ENCODE assay signal across 19 mouse cellular contexts in the genomic region with DNA sequence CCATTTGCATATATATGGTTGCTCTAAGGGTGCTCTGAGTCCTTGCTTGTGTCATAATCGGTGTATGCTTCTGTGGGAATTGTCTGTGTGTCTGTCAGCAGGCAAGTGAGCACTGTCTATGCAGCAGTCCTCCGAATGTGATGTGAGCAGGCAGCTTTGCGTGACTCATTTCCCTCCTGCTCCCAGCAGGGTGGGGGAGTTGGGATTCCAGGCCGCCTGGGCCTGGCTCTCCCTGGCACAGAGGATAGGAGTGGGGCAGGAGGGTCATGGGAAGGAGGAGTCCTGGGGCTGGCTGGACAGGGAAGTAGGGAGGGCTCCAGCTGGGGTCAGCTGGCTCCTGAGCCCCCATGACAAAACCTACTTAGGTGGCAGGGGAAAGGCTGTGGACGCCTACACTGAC. TPM values are rescaled to one million over a fixed set of nuclear protein-coding genes. Genes with fewer than 3 reads are reported as not detected.
DNase-seq lines count a peak whose midpoint lies in the region; ATAC-seq and TF ChIP-seq lines count a peak whose summit lies in the region.
"Had no signal": no experiment of that assay in that cellular context is flagged by ENCODE, and none has a peak within 500 bp of the region (broad histone marks: within the 10 kb centered on the region; RNA-seq: fewer than 3 reads in every experiment).

No protein-coding gene starts in this region.

- ATAC-seq in kidney, embryonic 15.5 days (replicated peaks; ENCODE audit: low FRiP score), result peak; percentile 57
- ATAC-seq in liver, embryonic 11.5 days (replicated peaks; ENCODE audit: low FRiP score), result no peak
- ATAC-seq in liver, postnatal 0 days, result no peak
- ATAC-seq: forebrain, postnatal 0 days; intestine, postnatal 0 days had no signal

- H3K4me3 ChIP-seq in kidney, embryonic 15.5 days (replicated peaks), result no peak overlapping the region
- H3K4me3 ChIP-seq in kidney, adult 2 months (ENCODE audit: insufficient read depth, low read depth, low read length), result no peak overlapping the region
- H3K4me3 ChIP-seq in liver, embryonic 11.5 days (ENCODE audit: low read depth, low read length), result no peak overlapping the region
- no peak overlapping the region for H3K4me3 ChIP-seq in liver, postnatal 0 days (ENCODE audit: low read depth, low read length)
- H3K4me3 ChIP-seq: embryonic facial prominence, embryonic 12.5 days; hindbrain, embryonic 15.5 days had no signal

- DNase-seq in kidney, adult 2 months, result no peak
- no peak for DNase-seq in liver, embryonic 11.5 days (ENCODE audit: low spot score)
- DNase-seq in liver, postnatal 0 days, result no peak
- DNase-seq in MN1 (ENCODE audit: low spot score), result peak; percentile 86
- DNase-seq in brain, adult 2 months (ENCODE audit: low read depth, low spot score), result peak; percentile 74
- no peak for DNase-seq in retina, embryonic 14.5 days (ENCODE audit: low spot score)
- DNase-seq in lung, postnatal 14 days, result no peak
- DNase-seq: adrenal gland, postnatal 14 days; cerebellum, adult 18-20 months; forebrain, postnatal 0 days; heart, postnatal 10 days; liver; lung, embryonic 14.5 days; midbrain, embryonic 14.5 days; thymus, postnatal 4 days had no signal

- H3K36me3 ChIP-seq in kidney, embryonic 15.5 days, result no peaks in the 10 kb centered on the region
- H3K36me3 ChIP-seq in kidney, adult 2 months (ENCODE audit: control insufficient read depth, insufficient read depth, low read length), result no peaks in the 10 kb centered on the region
- no peaks in the 10 kb centered on the region for H3K36me3 ChIP-seq in liver, embryonic 11.5 days (ENCODE audit: control insufficient read depth, insufficient read depth, low read length)
- no peaks in the 10 kb centered on the region for H3K36me3 ChIP-seq in liver, postnatal 0 days (replicated peaks; ENCODE audit: insufficient read depth, low read length)
- H3K36me3 ChIP-seq: embryonic facial prominence, embryonic 12.5 days; hindbrain, embryonic 15.5 days had no signal

- no peaks in the 10 kb centered on the region for H3K9me3 ChIP-seq in kidney, embryonic 15.5 days (replicated peaks)
- no peaks in the 10 kb centered on the region for H3K9me3 ChIP-seq in liver, embryonic 11.5 days (ENCODE audit: control insufficient read depth, low read length)
- no peaks in the 10 kb centered on the region for H3K9me3 ChIP-seq in liver, postnatal 0 days (ENCODE audit: low read length)
- H3K9me3 ChIP-seq: embryonic facial prominence, embryonic 12.5 days; hindbrain, embryonic 15.5 days had no signal

- no peak for TF ChIP-seq POLR2A in kidney, adult 2 months (IDR thresholded peaks at IDR 0.05; ENCODE audit: low read depth, low read length)

- no peak overlapping the region for H3K4me2 ChIP-seq in kidney, embryonic 15.5 days
- no peak overlapping the region for H3K4me2 ChIP-seq in liver, embryonic 11.5 days
- H3K4me2 ChIP-seq in liver, postnatal 0 days (ENCODE audit: low read depth, low read length), result no peak overlapping the region
- H3K4me2 ChIP-seq: embryonic facial prominence, embryonic 12.5 days; hindbrain, embryonic 15.5 days; lung, embryonic 14.5 days had no signal

- peaks cover 75% of the 10 kb centered on the region for H3K4me1 ChIP-seq in kidney, embryonic 15.5 days
- peaks cover 10% of the 10 kb centered on the region for H3K4me1 ChIP-seq in kidney, adult 2 months (ENCODE audit: control insufficient read depth, insufficient read depth, low read length)
- peaks cover 15% of the 10 kb centered on the region for H3K4me1 ChIP-seq in liver, embryonic 11.5 days (replicated peaks; ENCODE audit: control insufficient read depth, insufficient read depth, low read length)
- peaks cover 8% of the 10 kb centered on the region for H3K4me1 ChIP-seq in liver, postnatal 0 days (ENCODE audit: insufficient read depth)

- TF ChIP-seq CTCF in kidney, adult 2 months (conservative IDR thresholded peaks at IDR 0.05; ENCODE audit: insufficient read depth, insufficient read length, low read depth, low read length), result no peak
- TF ChIP-seq CTCF in liver, postnatal 0 days (IDR thresholded peaks at IDR 0.05; ENCODE audit: low read depth), result no peak

- 43% methylated on average over 5 of the region's 5 CpGs for WGBS in kidney, embryonic 15.5 days
- 66% methylated on average over 5 of the region's 5 CpGs for WGBS in kidney, adult 2 months
- 53% methylated on average over 5 of the region's 5 CpGs for WGBS in liver, embryonic 11.5 days
- WGBS in liver, postnatal 0 days (ENCODE audit: insufficient replicate concordance), result 59% methylated on average over 5 of the region's 5 CpGs

- H3K9ac ChIP-seq in kidney, embryonic 15.5 days, result no peak overlapping the region
- H3K9ac ChIP-seq in liver, embryonic 11.5 days (ENCODE audit: low read depth, low read length), result no peak overlapping the region
- H3K9ac ChIP-seq in liver, postnatal 0 days (replicated peaks), result no peak overlapping the region
- H3K9ac ChIP-seq: embryonic facial prominence, embryonic 12.5 days; forebrain, postnatal 0 days; hindbrain, embryonic 15.5 days; lung, embryonic 14.5 days had no signal

- peak overlapping the region; percentile 62 for H3K27ac ChIP-seq in kidney, embryonic 15.5 days
- no peak overlapping the region for H3K27ac ChIP-seq in kidney, adult 2 months (ENCODE audit: insufficient read depth, low read depth, low read length)
- peak overlapping the region; percentile 9; the same call in 1 of the 2 replicates for H3K27ac ChIP-seq in liver, embryonic 11.5 days (ENCODE audit: low read depth, low read length)
- H3K27ac ChIP-seq in liver, postnatal 0 days (ENCODE audit: low read depth), result no peak overlapping the region
- H3K27ac ChIP-seq: embryonic facial prominence, embryonic 12.5 days; hindbrain, embryonic 15.5 days had no signal

- TF ChIP-seq EP300 in liver, postnatal 0 days (IDR thresholded peaks at IDR 0.05; ENCODE audit: low read depth), result no peak

- H3K27me3 ChIP-seq in kidney, embryonic 15.5 days, result peaks cover 27% of the 10 kb centered on the region
- no peaks in the 10 kb centered on the region for H3K27me3 ChIP-seq in kidney, adult 2 months (replicated peaks; ENCODE audit: control insufficient read depth, insufficient read depth, low read length)
- peaks cover 36% of the 10 kb centered on the region for H3K27me3 ChIP-seq in liver, embryonic 11.5 days (replicated peaks; ENCODE audit: control insufficient read depth, insufficient read depth, low read length)
- peaks cover 14% of the 10 kb centered on the region for H3K27me3 ChIP-seq in liver, postnatal 0 days (ENCODE audit: insufficient read depth, low read length)
- H3K27me3 ChIP-seq: hindbrain, embryonic 15.5 days had no signal

RNA-seq across cellular contexts. Expression of a gene that starts 8.4 kb away (rescaled TPM):
- polyA plus RNA-seq in kidney, embryonic 15.5 days (2015; fragmentation: Nextera tagmentation; extraction: Ambion mirVana), result 3.4 and 4.1 TPM in 2 replicates
- polyA plus RNA-seq in kidney, adult 2 months (2012; rRNA removed), result 2.7 and 3.0 TPM in 2 replicates
- polyA plus RNA-seq in liver, embryonic 11.5 days (2014; fragmentation: Nextera tagmentation; extraction: Ambion mirVana), result 4.8 and 5.0 TPM in 2 replicates
- polyA plus RNA-seq in liver, postnatal 0 days (2015; fragmentation: Nextera tagmentation; extraction: Ambion mirVana), result 0.16 and 0.19 TPM in 2 replicates

Comparison
In these comparisons a context has a peak if more than half of its experiments do, and no peak if none do; other contexts are left out.
1. H3K27ac ChIP-seq: peak in kidney, embryonic 15.5 days (single experiment) and liver, embryonic 11.5 days (single experiment); none in kidney, adult 2 months (single experiment) and liver, postnatal 0 days (single experiment).
2. DNase-seq: peak in MN1 (single experiment) and brain, adult 2 months (single experiment); none in kidney, adult 2 months (single experiment), liver, embryonic 11.5 days (single experiment), liver, postnatal 0 days (single experiment), retina, embryonic 14.5 days (single experiment) and lung, postnatal 14 days (single experiment).